Mouse (Mus musculus): Measurements from ENCODE around the gene Mapre1. TPM values are rescaled to one million over a fixed set of nuclear protein-coding genes. Genes with fewer than 3 reads are reported as not detected.
"Not testable (repeated sequence)": the region's sequence is repeated elsewhere in the genome, so short reads cannot be mapped to it uniquely, and the experiment has no call there.

Mapre1 gene
- polyA plus RNA-seq (2011; ENCODE audit: insufficient read depth, insufficient read length, low replicate concordance, missing spikeins): 28.0 and 32.4 TPM in 2 replicates

GRCm38 (mm10) chr2:153740500-153741436 lies at the start of gene Mapre1:
Gene Mapre1, plus strand, starts transcription at chr2:153741274.
- TF ChIP-seq POLR2A (IDR thresholded peaks at IDR 0.05; ENCODE audit: borderline replicate concordance, control insufficient read depth, low read depth, low read length) (peak; percentile 55; the same call in 1 of the 2 replicates), CTCF (IDR thresholded peaks at IDR 0.05; ENCODE audit: control insufficient read depth, insufficient read depth, low read length) (no peak)
- WGBS: 11% methylated on average over 58 of the region's 58 CpGs

GRCm38 (mm10) chr2:153693413-153693812 lies 47.7 kb upstream of the Mapre1 start:
- H3K4me3 ChIP-seq (replicated peaks; ENCODE audit: control insufficient read depth, low read depth, low read length); H3K27ac ChIP-seq (ENCODE audit: control insufficient read depth, insufficient read depth, low read depth, low read length, poor library complexity); H3K4me1 ChIP-seq (ENCODE audit: control insufficient read depth, insufficient read depth, low read length): not testable (repeated sequence)
- 89% methylated on average over 7 of the region's 7 CpGs for WGBS

More at GRCm38 (mm10) chr2:153740500-153741436, at the start of gene Mapre1:
- no peaks in the 10 kb centered on the region; the same call in 1 of the 2 replicates for H3K4me1 ChIP-seq (ENCODE audit: control insufficient read depth, insufficient read depth, low read length)
- peak within 1 kb of the TSS; percentile 91 for H3K27ac ChIP-seq (ENCODE audit: control insufficient read depth, insufficient read depth, low read depth, low read length, poor library complexity)
- H3K4me3 ChIP-seq (replicated peaks; ENCODE audit: control insufficient read depth, low read depth, low read length): peak within 1 kb of the TSS; percentile 92

- H3K27ac ChIP-seq (ENCODE audit: control insufficient read depth, insufficient read depth, low read depth, low read length, poor library complexity): no peak overlapping the region
- no peak for TF ChIP-seq POLR2A (IDR thresholded peaks at IDR 0.05; ENCODE audit: borderline replicate concordance, control insufficient read depth, low read depth, low read length)
- peak; percentile 85 for TF ChIP-seq CTCF (IDR thresholded peaks at IDR 0.05; ENCODE audit: control insufficient read depth, insufficient read depth, low read length)
- H3K4me3 ChIP-seq (replicated peaks; ENCODE audit: control insufficient read depth, low read depth, low read length): no peak overlapping the region
- WGBS: 55% methylated on average over 19 of the region's 19 CpGs
- no peaks in the 10 kb centered on the region; the same call in 1 of the 2 replicates for H3K4me1 ChIP-seq (ENCODE audit: control insufficient read depth, insufficient read depth, low read length)
These were observed 46.5 kb upstream of the Mapre1 start for GRCm38 (mm10) chr2:153694462-153695085.

DNA sequence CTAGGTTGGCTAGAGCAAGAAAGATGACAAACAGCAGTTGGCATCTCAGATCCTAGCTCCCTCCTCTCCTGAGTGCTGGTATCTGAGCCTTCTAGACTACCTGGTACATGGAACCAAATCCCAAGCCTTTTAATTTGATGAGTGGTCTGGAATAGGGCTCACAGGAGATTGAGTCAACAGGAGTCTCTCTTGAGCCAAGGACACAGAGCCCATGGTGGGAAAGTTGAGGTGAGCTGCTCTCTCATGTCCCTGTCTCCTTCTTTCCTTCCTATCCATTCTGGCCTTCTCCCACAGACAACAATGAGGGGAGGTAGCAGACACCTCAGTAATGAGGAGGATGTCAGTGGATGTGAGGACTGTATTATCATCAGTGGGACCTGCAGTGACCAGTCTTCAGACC lies 44.7 kb upstream of the Mapre1 start, which contains the start of gene Dnmt3c:
Dnmt3c (plus strand) TSS at position 301 of the 400 bp plus-strand sequence.
- Histone ChIP-seq H3K27ac (ENCODE audit: control insufficient read depth, insufficient read depth, low read depth, low read length, poor library complexity) (no peak within 1 kb of the TSS), H3K4me3 (replicated peaks; ENCODE audit: control insufficient read depth, low read depth, low read length) (no peak within 1 kb of the TSS)
- TF ChIP-seq CTCF (IDR thresholded peaks at IDR 0.05; ENCODE audit: control insufficient read depth, insufficient read depth, low read length) (no peak), POLR2A (IDR thresholded peaks at IDR 0.05; ENCODE audit: borderline replicate concordance, control insufficient read depth, low read depth, low read length) (no peak)

DNA sequence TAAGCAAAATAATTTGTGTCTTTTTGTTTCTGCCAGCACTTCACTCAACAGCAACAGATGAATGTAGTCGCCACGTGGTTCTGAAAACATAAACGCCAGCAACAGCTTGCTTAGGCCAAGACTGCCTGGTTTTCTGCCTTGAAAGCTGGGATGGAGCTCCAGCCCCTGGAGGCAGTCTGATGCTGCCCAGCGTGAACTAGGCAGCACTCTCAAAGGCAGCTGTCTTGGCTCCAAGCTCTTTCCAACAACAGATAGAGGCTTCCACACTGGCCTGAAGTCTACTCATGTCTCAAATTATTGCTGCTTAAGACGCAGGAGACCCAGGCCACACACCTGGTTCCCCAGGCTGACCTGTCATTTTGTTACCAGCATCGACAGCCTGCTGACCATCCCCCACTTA lies 37.7 kb upstream of the Mapre1 start:
- no peaks in the 10 kb centered on the region for H3K4me1 ChIP-seq (ENCODE audit: control insufficient read depth, insufficient read depth, low read length)
- no peak overlapping the region for H3K27ac ChIP-seq (ENCODE audit: control insufficient read depth, insufficient read depth, low read depth, low read length, poor library complexity)
- WGBS: 79% methylated on average over 6 of the region's 6 CpGs
- TF ChIP-seq CTCF (IDR thresholded peaks at IDR 0.05; ENCODE audit: control insufficient read depth, insufficient read depth, low read length): no peak
- TF ChIP-seq POLR2A (IDR thresholded peaks at IDR 0.05; ENCODE audit: borderline replicate concordance, control insufficient read depth, low read depth, low read length): no peak
- no peak overlapping the region for H3K4me3 ChIP-seq (replicated peaks; ENCODE audit: control insufficient read depth, low read depth, low read length)

More for the DNA sequence above, 44.7 kb upstream of the Mapre1 start, which contains the start of gene Dnmt3c:
- no peaks in the 10 kb centered on the region for H3K4me1 ChIP-seq (ENCODE audit: control insufficient read depth, insufficient read depth, low read length)

DNA sequence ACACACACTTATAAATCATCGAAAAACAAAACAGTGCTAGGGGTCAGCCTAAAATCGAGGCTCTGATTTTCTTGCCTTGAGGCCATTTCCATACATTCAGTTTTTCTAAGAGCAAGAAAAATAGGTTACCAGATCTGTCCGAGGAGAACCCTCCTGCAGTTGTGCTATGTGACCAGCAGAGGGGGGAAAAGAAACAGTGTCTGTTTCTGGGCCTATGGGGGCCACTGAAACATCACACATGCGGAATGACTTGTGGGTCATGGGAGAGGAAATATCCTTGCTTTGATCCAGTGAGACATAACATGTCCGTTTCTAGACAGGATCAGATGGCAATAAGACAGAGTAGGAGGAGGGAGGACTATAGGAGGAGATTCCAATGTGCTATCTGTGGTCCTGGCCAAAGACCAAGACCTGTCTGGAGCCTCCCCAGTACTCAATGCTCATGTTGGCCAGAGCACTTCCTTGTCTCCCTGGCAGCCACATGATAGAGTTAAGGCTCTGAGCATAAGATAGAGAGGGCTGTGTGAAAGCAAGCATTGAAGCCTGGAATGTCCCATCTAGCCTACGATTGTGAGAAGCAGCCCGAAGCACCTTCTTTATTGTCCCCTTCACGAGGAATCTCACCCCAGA lies 30.3 kb upstream of the Mapre1 start:
- 37% methylated on average over 8 of the region's 8 CpGs for WGBS
- Histone ChIP-seq H3K4me3 (replicated peaks; ENCODE audit: control insufficient read depth, low read depth, low read length) (no peak overlapping the region), H3K4me1 (ENCODE audit: control insufficient read depth, insufficient read depth, low read length) (no peaks in the 10 kb centered on the region), H3K27ac (ENCODE audit: control insufficient read depth, insufficient read depth, low read depth, low read length, poor library complexity) (no peak overlapping the region)
- TF ChIP-seq POLR2A (IDR thresholded peaks at IDR 0.05; ENCODE audit: borderline replicate concordance, control insufficient read depth, low read depth, low read length) (no peak), CTCF (IDR thresholded peaks at IDR 0.05; ENCODE audit: control insufficient read depth, insufficient read depth, low read length) (peak; percentile 40; the same call in 1 of the 2 replicates)

DNA sequence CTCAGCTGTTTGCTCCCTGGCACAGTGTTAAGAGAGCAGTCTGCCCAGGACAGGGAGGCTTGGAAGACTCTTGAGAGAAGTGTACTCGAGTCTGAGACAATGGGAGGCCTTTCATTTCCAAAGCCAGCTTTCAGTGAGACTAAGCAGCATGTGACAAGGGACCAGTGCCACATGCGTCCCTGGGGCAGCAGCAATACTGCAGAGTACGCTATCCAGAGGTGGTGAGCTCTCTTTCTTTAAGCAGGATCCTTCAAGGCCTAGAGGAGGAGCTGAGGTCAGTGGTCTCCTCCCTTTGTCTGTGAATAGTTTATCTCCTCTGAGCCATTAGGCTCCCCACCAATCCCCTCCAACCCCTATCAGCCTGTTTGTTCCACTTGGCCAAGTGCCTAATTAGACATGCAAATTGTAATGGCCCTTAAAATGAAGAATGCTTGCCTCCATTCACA lies 28.4 kb upstream of the Mapre1 start:
- Histone ChIP-seq H3K4me1 (ENCODE audit: control insufficient read depth, insufficient read depth, low read length) (no peaks in the 10 kb centered on the region), H3K27ac (ENCODE audit: control insufficient read depth, insufficient read depth, low read depth, low read length, poor library complexity) (no peak overlapping the region), H3K4me3 (replicated peaks; ENCODE audit: control insufficient read depth, low read depth, low read length) (no peak overlapping the region)
- TF ChIP-seq POLR2A (IDR thresholded peaks at IDR 0.05; ENCODE audit: borderline replicate concordance, control insufficient read depth, low read depth, low read length) (no peak), CTCF (IDR thresholded peaks at IDR 0.05; ENCODE audit: control insufficient read depth, insufficient read depth, low read length) (no peak)
- 57% methylated on average over 3 of the region's 3 CpGs for WGBS

- Histone ChIP-seq H3K27ac (ENCODE audit: control insufficient read depth, insufficient read depth, low read depth, low read length, poor library complexity) (no peak overlapping the region), H3K4me1 (ENCODE audit: control insufficient read depth, insufficient read depth, low read length) (no peaks in the 10 kb centered on the region), H3K4me3 (replicated peaks; ENCODE audit: control insufficient read depth, low read depth, low read length) (no peak overlapping the region)
- TF ChIP-seq POLR2A (IDR thresholded peaks at IDR 0.05; ENCODE audit: borderline replicate concordance, control insufficient read depth, low read depth, low read length) (no peak), CTCF (IDR thresholded peaks at IDR 0.05; ENCODE audit: control insufficient read depth, insufficient read depth, low read length) (no peak)
- WGBS: 63% methylated on average over 4 of the region's 4 CpGs
These were observed 27.8 kb upstream of the Mapre1 start for GRCm38 (mm10) chr2:153713227-153713626.

DNA sequence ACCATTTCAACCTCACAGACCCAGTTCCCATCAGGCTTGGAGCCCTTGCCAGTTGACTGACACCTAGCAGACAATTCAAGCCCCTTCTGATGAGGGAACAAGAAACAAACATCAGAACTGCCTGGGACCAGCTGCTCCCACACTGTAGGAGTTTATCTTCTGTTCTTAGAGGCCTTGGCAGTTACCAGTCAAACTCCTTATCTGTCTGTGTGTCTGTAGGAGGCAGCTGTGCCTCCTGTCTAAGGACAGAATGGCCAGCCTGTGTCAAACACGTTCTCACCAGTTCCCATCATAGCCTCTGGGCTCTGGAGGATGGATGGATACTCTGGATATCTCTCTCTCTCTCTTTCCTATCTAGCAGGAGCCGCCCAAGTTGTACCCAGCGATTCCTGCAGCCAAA lies 23.2 kb upstream of the Mapre1 start:
- H3K27ac ChIP-seq (ENCODE audit: control insufficient read depth, insufficient read depth, low read depth, low read length, poor library complexity); H3K4me3 ChIP-seq (replicated peaks; ENCODE audit: control insufficient read depth, low read depth, low read length); H3K4me1 ChIP-seq (ENCODE audit: control insufficient read depth, insufficient read depth, low read length): not testable (repeated sequence)
- 66% methylated on average over 3 of the region's 3 CpGs for WGBS
